Mouse (Mus musculus) spleen, adult 2 months (tissue): ENCODE results near the gene Tmco4. TPM values are rescaled to one million over a fixed set of nuclear protein-coding genes. Genes with fewer than 3 reads are reported as not detected.

ENCODE experiments used
- DNase-seq, 2 experiments: peaks; one replicate each; pipeline versions ENCODE4 v3.0.0 to v3.0.0-alpha.2; 2012 to 2021; ENCODE audit warnings: low spot score in 2 of 2, low read depth in 1 of 2
- H3K27ac ChIP-seq: fragments of 200-500 bp; 2 replicates; pipeline ENCODE4 v1.5.1; 2012; ENCODE audit warnings: low read length, inconsistent platforms; ENCODE audit not compliant: insufficient read depth
- H3K27me3 ChIP-seq: fragments of 200-500 bp; 2 replicates; pipeline ENCODE4 v1.6.1; 2012; ENCODE audit warnings: mild to moderate bottlenecking, moderate library complexity, low read length, inconsistent platforms; ENCODE audit not compliant: control insufficient read depth, insufficient read depth
- H3K36me3 ChIP-seq: fragments of 200-500 bp; 2 replicates; pipeline ENCODE4 v1.6.1; 2012; ENCODE audit warnings: mild to moderate bottlenecking, low read length, inconsistent platforms; ENCODE audit not compliant: control insufficient read depth, insufficient read depth
- H3K4me1 ChIP-seq: fragments of 200-500 bp; 2 replicates; pipeline ENCODE4 v1.6.1; 2011; ENCODE audit warnings: inconsistent platforms; ENCODE audit not compliant: control insufficient read depth, insufficient read depth, insufficient read length
- H3K4me3 ChIP-seq: fragments of 200-500 bp; 2 replicates; pipeline ENCODE4 v1.5.1; 2011; ENCODE audit warnings: mild to moderate bottlenecking, inconsistent platforms; ENCODE audit not compliant: insufficient read depth, insufficient read length; ENCODE audit errors: extremely low read depth
- CTCF ChIP-seq: fragments of 200-500 bp; IDR thresholded peaks from 2 replicates; pipeline ENCODE4 v1.5.1; 2011; ENCODE audit warnings: mild to moderate bottlenecking, inconsistent platforms; ENCODE audit not compliant: insufficient read depth, insufficient read length, insufficient replicate concordance; ENCODE audit errors: extremely low read depth
- POLR2A ChIP-seq: fragments of 200-500 bp; IDR thresholded peaks from 2 replicates; pipeline ENCODE4 v1.6.1; 2011; ENCODE audit warnings: low read depth, low read length, inconsistent platforms
- WGBS: fragments of 180-500 bp; shearing (Covaris S2); methylation state at CpG from one replicate; pipeline ENCODE4 v1.1.7; 2018; 5-methylcytosine and 5-hydroxymethylcytosine counted together
- polyA plus RNA-seq: library from polyadenylated mRNA; depleted of rRNA; stranded (reverse); fragments of >200 nt; gene quantifications from 2 replicates; pipeline ENCODE4 v1.2.3, GENCODE M21; 2012

Tmco4 gene
- polyA plus RNA-seq, 1 experiment, result 18.4 TPM

DNA sequence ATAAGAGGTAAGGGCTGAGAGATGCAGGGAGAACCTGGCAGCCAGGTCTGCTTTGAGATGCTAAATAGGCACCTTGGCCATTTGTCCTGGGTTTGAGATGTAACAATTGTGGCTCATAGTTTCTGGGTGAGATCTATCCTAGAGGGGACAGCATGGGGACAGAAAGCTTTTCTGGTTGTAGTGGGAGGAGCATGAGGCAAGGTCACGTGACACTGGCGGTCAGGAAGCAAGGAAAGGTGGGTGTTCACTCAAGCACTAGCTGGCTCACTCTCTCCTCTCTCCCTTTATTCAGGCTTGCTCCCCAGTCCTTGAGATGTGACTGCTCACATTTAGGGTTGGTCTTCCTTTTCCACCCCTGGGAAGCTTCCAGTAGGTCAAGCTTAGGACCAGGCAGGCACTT, 28.3 kb downstream of the Tmco4 start:
- DNase-seq, result no peak
- TF ChIP-seq CTCF (no peak), POLR2A (no peak)
- Histone ChIP-seq H3K4me3 (no peak overlapping the region), H3K27ac (no peak overlapping the region), H3K27me3 (no peaks in the 10 kb centered on the region), H3K36me3 (peaks cover 20% of the 10 kb centered on the region), H3K4me1 (no peaks in the 10 kb centered on the region)
- 88% methylated on average over 2 of the region's 2 CpGs for WGBS

DNA sequence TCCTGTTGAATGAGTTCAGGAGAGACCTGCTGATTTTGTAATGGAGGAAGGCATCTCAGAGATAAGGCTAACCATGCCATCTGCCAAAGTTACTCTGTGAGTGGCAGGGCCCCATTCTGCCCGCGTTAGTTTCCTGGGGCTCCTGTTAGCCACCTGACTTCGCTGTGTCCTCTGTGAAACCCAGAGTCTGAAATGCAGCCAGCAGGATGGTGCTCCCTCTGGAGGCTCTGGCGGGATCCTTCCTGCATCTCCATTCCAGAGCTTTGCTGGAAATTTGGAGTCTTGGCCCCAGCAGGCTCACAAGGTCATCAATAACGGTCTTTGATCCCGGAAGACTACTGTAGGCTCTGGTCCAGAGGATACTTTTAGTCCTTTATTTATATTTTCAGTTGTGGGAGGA, 28.7 kb downstream of the Tmco4 start:
- no peaks in the 10 kb centered on the region for H3K4me1 ChIP-seq
- H3K27ac ChIP-seq, result no peak overlapping the region
- WGBS, result 73% methylated on average over 6 of the region's 6 CpGs
- TF ChIP-seq POLR2A, result no peak
- no peak for TF ChIP-seq CTCF
- DNase-seq, result no peak
- H3K27me3 ChIP-seq, result no peaks in the 10 kb centered on the region
- peaks cover 16% of the 10 kb centered on the region for H3K36me3 ChIP-seq
- no peak overlapping the region for H3K4me3 ChIP-seq

DNA sequence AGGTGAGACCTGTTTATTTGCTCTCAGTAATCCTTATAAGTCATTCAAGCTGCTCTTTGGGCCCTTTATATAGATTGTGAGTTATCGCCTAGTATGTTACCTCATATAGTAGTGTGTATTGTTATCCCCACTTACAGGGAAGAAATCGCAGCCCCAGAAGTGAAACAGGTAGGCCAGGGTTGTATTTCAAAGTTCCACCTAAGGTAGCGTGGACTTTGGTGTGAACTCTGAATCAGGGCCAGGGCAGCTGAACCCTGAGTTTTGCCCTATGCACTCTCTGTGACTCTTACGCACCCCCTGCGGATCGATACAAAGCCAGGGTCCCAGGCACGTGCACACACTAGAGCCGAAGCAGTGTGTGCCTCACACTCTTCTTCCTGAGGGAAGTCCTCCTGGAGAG, 31.4 kb downstream of the Tmco4 start:
- TF ChIP-seq CTCF (no peak), POLR2A (no peak)
- 98% methylated on average over 8 of the region's 8 CpGs for WGBS
- H3K4me3 ChIP-seq, result no peak overlapping the region
- peaks cover 3% of the 10 kb centered on the region for H3K36me3 ChIP-seq
- H3K27ac ChIP-seq, result no peak overlapping the region
- no peaks in the 10 kb centered on the region for H3K4me1 ChIP-seq
- H3K27me3 ChIP-seq, result no peaks in the 10 kb centered on the region
- DNase-seq, result no peak

DNA sequence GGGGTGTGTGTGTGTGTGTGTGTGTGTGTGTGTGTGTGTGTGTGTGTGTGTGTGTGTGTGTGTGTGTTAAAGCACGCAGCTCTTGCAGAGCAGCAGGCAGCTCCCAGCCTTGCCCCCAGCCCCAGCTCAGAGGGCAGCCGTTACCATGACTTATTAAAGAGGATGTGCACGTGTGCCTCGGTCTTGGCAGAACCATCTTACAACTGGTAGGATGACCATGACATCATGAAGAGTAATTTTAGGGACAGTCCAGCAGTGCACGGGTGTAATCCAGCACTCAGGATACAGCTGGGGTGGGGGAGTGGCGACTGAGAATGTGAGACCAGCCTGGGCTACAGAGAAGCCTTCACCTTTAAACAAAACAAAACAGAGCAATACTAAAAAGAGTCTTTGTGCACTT, 32.5 kb downstream of the Tmco4 start:
- no peak for TF ChIP-seq POLR2A
- TF ChIP-seq CTCF, result no peak
- DNase-seq, result no peak
- no peaks in the 10 kb centered on the region for H3K4me1 ChIP-seq
- no peaks in the 10 kb centered on the region for H3K36me3 ChIP-seq
- H3K27ac ChIP-seq, result no peak overlapping the region
- 82% methylated on average over 6 of the region's 6 CpGs for WGBS
- H3K27me3 ChIP-seq, result no peaks in the 10 kb centered on the region
- no peak overlapping the region for H3K4me3 ChIP-seq

DNA sequence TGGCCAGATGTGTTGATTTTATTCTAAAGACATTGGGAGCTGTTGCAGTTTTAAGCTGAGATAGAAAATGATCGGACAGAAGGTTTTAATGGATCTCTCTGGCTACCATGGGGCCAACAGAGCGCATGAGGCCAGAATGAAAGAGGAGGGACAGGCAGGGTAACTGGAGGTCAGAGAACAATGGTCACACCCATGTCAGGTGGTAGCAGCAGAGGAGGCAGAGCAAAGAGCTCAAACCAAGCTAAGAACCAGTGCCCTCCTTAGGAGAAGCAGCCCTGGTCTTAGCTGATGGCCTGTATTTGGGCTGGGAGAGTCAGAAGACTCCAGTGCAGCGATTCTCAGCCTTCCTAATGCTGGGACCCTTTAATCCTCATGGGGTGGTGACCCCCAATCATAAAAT, 34.7 kb downstream of the Tmco4 start:
- Histone ChIP-seq H3K27me3 (no peaks in the 10 kb centered on the region), H3K27ac (no peak overlapping the region), H3K4me1 (no peaks in the 10 kb centered on the region), H3K4me3 (no peak overlapping the region), H3K36me3 (peaks cover 3% of the 10 kb centered on the region)
- no peak for TF ChIP-seq CTCF
- no peak for TF ChIP-seq POLR2A
- 94% methylated on average over 3 of the region's 3 CpGs for WGBS
- DNase-seq, result no peak

DNA sequence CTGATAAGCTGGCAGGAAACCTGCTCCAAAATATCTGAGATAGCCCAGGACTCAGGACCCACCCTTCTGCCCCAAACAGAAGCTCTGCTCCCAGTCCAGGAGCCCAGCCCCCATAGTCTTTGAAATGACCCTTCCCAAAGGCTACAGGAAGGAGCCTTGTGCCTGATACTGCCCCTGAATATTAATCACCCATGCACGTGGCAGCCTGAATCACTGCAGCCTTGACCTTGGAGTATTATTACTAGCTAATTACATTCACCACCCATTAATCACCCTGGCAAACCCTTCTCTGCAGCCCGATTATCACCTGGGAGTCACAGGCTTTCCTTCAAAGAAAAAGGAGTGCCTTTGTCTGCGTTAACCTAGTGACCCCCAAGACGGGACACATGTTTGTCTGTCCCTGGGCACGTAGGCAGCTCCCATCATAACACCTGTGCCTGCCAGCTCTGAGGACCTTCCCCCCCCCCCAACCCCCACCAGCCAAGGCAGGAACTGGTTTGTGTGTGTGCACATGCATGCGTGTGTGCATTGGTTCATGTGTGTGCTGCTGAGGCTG, 35.4 kb downstream of the Tmco4 start:
- WGBS, result 87% methylated on average over 6 of the region's 6 CpGs

DNA sequence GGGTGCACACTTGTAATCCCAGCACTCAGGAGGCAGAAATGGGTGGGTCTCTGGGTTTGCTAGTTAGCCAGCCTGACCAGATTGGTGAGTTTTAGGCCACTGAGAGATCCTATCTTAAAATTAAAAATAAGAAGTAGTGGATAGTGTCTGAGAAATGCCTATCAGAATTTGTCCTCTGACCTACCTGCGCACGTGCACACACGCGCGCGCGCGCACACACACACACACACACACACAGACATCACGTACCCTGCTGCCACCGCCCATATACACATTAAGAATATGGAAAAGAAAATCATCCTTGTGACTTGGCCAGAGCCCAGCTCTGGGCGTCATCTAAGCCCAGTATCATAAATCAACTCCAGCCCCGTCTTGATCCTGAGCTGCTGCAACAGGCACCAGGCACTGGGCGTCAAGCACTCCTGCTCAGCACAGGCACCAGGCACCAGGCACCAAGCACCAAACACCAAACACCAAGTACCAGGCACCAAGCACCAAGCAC, 38.6 kb downstream of the Tmco4 start:
- Histone ChIP-seq H3K4me1 (no peaks in the 10 kb centered on the region), H3K27me3 (no peaks in the 10 kb centered on the region), H3K4me3 (no peak overlapping the region), H3K36me3 (peaks cover 7% of the 10 kb centered on the region), H3K27ac (no peak overlapping the region)
- 98% methylated on average over 13 of the region's 13 CpGs for WGBS
- DNase-seq, result no peak
- TF ChIP-seq CTCF (no peak), POLR2A (no peak)

More for the DNA sequence above, 35.4 kb downstream of the Tmco4 start:
- Histone ChIP-seq H3K4me3 (no peak overlapping the region), H3K27me3 (no peaks in the 10 kb centered on the region), H3K36me3 (peaks cover 5% of the 10 kb centered on the region), H3K27ac (no peak overlapping the region), H3K4me1 (no peaks in the 10 kb centered on the region)
- TF ChIP-seq POLR2A, result no peak
- TF ChIP-seq CTCF, result no peak
- DNase-seq, result no peak

DNA sequence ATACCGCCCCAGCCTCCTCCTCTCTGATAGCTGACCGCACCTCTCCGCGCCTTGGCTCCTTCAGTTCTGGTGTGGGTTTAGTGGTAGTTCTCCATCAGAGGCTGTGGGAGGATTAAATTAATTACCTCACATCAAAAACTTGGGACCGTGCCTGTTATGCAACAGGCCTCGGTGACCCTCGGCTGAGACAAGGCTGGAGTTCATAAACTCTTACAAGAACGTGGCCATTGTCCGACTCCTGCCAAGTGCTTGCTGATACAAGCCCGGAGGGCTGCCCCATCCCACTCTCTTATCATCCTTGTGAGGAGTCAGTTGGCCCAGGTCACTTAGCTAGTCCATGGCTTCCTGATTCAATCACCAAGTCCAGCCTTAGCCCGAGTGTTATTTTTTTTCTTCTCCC, 40.6 kb downstream of the Tmco4 start:
- Histone ChIP-seq H3K4me1 (no peaks in the 10 kb centered on the region), H3K27me3 (no peaks in the 10 kb centered on the region), H3K27ac (no peak overlapping the region), H3K36me3 (peaks cover 7% of the 10 kb centered on the region), H3K4me3 (no peak overlapping the region)
- no peak for DNase-seq
- TF ChIP-seq CTCF, result no peak
- no peak for TF ChIP-seq POLR2A
- WGBS, result 90% methylated on average over 11 of the region's 11 CpGs
